Mouse (Mus musculus) forebrain, embryonic 11.5 days (tissue): ENCODE data around the gene Sult1c1. TPM values are rescaled to one million over a fixed set of nuclear protein-coding genes. Genes with fewer than 3 reads are reported as not detected.
A peak's percentile ranks its signal among the peaks of the same experiment; 100 is the strongest.
"Not testable (repeated sequence)": the region's sequence is repeated elsewhere in the genome, so short reads cannot be mapped to it uniquely, and the experiment has no call there.

ENCODE experiments used
- ATAC-seq: fragments of 200-750 bp; cut with Nextera tagmentation; replicated peaks from 2 replicates; pipeline ENCODE4 v1.8.0; 2017; ENCODE audit warnings: moderate TSS enrichment; ENCODE audit not compliant: low FRiP score
- DNase-seq: peaks from one replicate; pipeline ENCODE4 v3.0.0-alpha.2; 2017; ENCODE audit warnings: low spot score
- H3K27ac ChIP-seq: fragments of 300-500 bp; sonication (generic); 2 replicates; pipeline ENCODE4 v1.5.1; 2014; ENCODE audit warnings: low read depth, low read length
- H3K27me3 ChIP-seq: fragments of 300-500 bp; sonication (generic); 2 replicates; pipeline ENCODE4 v1.6.1; 2014; ENCODE audit warnings: mild to moderate bottlenecking, low read length, mixed read lengths; ENCODE audit not compliant: control insufficient read depth, insufficient read depth
- H3K36me3 ChIP-seq: fragments of 300-500 bp; sonication (generic); 2 replicates; pipeline ENCODE4 v1.6.1; 2014; ENCODE audit warnings: mild to moderate bottlenecking, low read length, moderate library complexity, mixed read lengths; ENCODE audit not compliant: control insufficient read depth, insufficient read depth
- H3K4me1 ChIP-seq: fragments of 300-500 bp; sonication (generic); replicated peaks from 2 replicates; pipeline ENCODE4 v1.6.1; 2014; ENCODE audit warnings: low read length, mixed read lengths; ENCODE audit not compliant: control insufficient read depth, insufficient read depth
- H3K4me2 ChIP-seq: fragments of 300-500 bp; sonication (generic); 2 replicates; pipeline ENCODE4 v1.6.1; 2014; ENCODE audit warnings: low read depth, mild to moderate bottlenecking, low read length, moderate library complexity, mixed read lengths; ENCODE audit not compliant: severe bottlenecking
- H3K4me3 ChIP-seq: fragments of 300-500 bp; sonication (generic); 2 replicates; pipeline ENCODE4 v1.5.1; 2014; ENCODE audit warnings: low read depth, low read length
- H3K9ac ChIP-seq: fragments of 300-500 bp; sonication (generic); 2 replicates; pipeline ENCODE4 v1.6.1; 2014; ENCODE audit warnings: low read length
- H3K9me3 ChIP-seq: fragments of 300-500 bp; sonication (generic); 2 replicates; pipeline ENCODE4 v1.6.1; 2016; ENCODE audit warnings: low read length, mixed read lengths; ENCODE audit not compliant: control insufficient read depth
- WGBS: fragments of 180-500 bp; shearing (Covaris S2); extraction: QIAGEN DNeasy Blood & Tissue Kit; methylation state at CpG from one replicate; pipeline ENCODE4 v1.1.7; 2014; 5-methylcytosine and 5-hydroxymethylcytosine counted together
- polyA plus RNA-seq: library from polyadenylated mRNA; unstranded; fragments of >200 nt; fragmentation: Nextera tagmentation; extraction: Ambion mirVana; gene quantifications from 2 replicates; pipeline ENCODE4 v1.2.1, GENCODE M21; 2014

The Sult1c1 gene
- 0.20 TPM in 1 of 2 replicates, not detected in the other for polyA plus RNA-seq

- no peak within 1 kb of the TSS for H3K4me2 ChIP-seq
- H3K4me1 ChIP-seq = no peaks in the 10 kb centered on the region
- no peak within 1 kb of the TSS for H3K4me3 ChIP-seq
- no peak within 1 kb of the TSS for H3K27ac ChIP-seq
- no peaks in the 10 kb centered on the region for H3K9me3 ChIP-seq
- H3K9ac ChIP-seq = no peak within 1 kb of the TSS
- DNase-seq = no peak
- 90% methylated on average over 6 of the region's 6 CpGs for WGBS
- no peak for ATAC-seq
- H3K27me3 ChIP-seq = no peaks in the 10 kb centered on the region
- H3K36me3 ChIP-seq = no peaks in the 10 kb centered on the region
Observed at GRCm38 (mm10) chr17:53990574-53990973, at the start of gene Sult1c1. TSS of gene Sult1c1 (minus strand) at chr17:53990674.

- WGBS = 19% methylated on average over 1 of the region's 1 CpGs
- no peak for DNase-seq
Observed at GRCm38 (mm10) chr17:54014204-54014603, 23.7 kb upstream of the Sult1c1 start.

GRCm38 (mm10) chr17:54011196-54011595 is 20.7 kb upstream of the Sult1c1 start:
- H3K4me2 ChIP-seq = no peak overlapping the region
- H3K9ac ChIP-seq = no peak overlapping the region
- no peaks in the 10 kb centered on the region for H3K4me1 ChIP-seq
- H3K27ac ChIP-seq = no peak overlapping the region
- DNase-seq (no peak), ATAC-seq (no peak)
- no peaks in the 10 kb centered on the region for H3K36me3 ChIP-seq
- no peak overlapping the region for H3K4me3 ChIP-seq
- H3K27me3 ChIP-seq = no peaks in the 10 kb centered on the region
- H3K9me3 ChIP-seq = no peaks in the 10 kb centered on the region

More at GRCm38 (mm10) chr17:54014204-54014603, 23.7 kb upstream of the Sult1c1 start:
- Histone ChIP-seq H3K27ac (no peak overlapping the region), H3K9me3 (no peaks in the 10 kb centered on the region), H3K4me1 (no peaks in the 10 kb centered on the region), H3K4me2 (no peak overlapping the region), H3K9ac (no peak overlapping the region), H3K4me3 (no peak overlapping the region), H3K36me3 (no peaks in the 10 kb centered on the region), H3K27me3 (no peaks in the 10 kb centered on the region)
- 0 out of 2 replicates have a peak, but pooled peaks have one; percentile 21 for ATAC-seq

- not testable (repeated sequence) for H3K4me3 ChIP-seq, H3K27me3 ChIP-seq, H3K9ac ChIP-seq, H3K36me3 ChIP-seq, H3K9me3 ChIP-seq, H3K4me1 ChIP-seq, H3K27ac ChIP-seq, ATAC-seq, H3K4me2 ChIP-seq, DNase-seq
- 78% methylated on average over 1 of the region's 1 CpGs for WGBS
Observed at GRCm38 (mm10) chr17:54010536-54010935, 20.1 kb upstream of the Sult1c1 start.

- H3K27me3 ChIP-seq = no peaks in the 10 kb centered on the region
- H3K36me3 ChIP-seq = no peaks in the 10 kb centered on the region
- H3K4me2 ChIP-seq = no peak overlapping the region
- H3K27ac ChIP-seq = no peak overlapping the region
- H3K9ac ChIP-seq = no peak overlapping the region
- H3K4me1 ChIP-seq = no peaks in the 10 kb centered on the region
- ATAC-seq (no peak), DNase-seq (no peak)
- 78% methylated on average over 4 of the region's 4 CpGs for WGBS
- H3K4me3 ChIP-seq = no peak overlapping the region
- no peaks in the 10 kb centered on the region for H3K9me3 ChIP-seq
Observed at GRCm38 (mm10) chr17:54003522-54003921, 13.0 kb upstream of the Sult1c1 start.

- no peak for DNase-seq
- no peak overlapping the region for H3K9ac ChIP-seq
- no peak for ATAC-seq
- no peaks in the 10 kb centered on the region for H3K4me1 ChIP-seq
- H3K27me3 ChIP-seq = no peaks in the 10 kb centered on the region
- H3K27ac ChIP-seq = no peak overlapping the region
- no peaks in the 10 kb centered on the region for H3K9me3 ChIP-seq
- H3K4me3 ChIP-seq = no peak overlapping the region
- no peak overlapping the region for H3K4me2 ChIP-seq
- H3K36me3 ChIP-seq = no peaks in the 10 kb centered on the region
- 86% methylated on average over 4 of the region's 4 CpGs for WGBS
Observed at GRCm38 (mm10) chr17:53973606-53974005, 16.9 kb downstream of the Sult1c1 start.

- Histone ChIP-seq H3K4me1 (no peaks in the 10 kb centered on the region), H3K4me2 (no peak overlapping the region), H3K9me3 (no peaks in the 10 kb centered on the region), H3K4me3 (no peak overlapping the region), H3K36me3 (no peaks in the 10 kb centered on the region), H3K27ac (no peak overlapping the region), H3K9ac (no peak overlapping the region), H3K27me3 (no peaks in the 10 kb centered on the region)
- ATAC-seq = no peak
- no peak for DNase-seq
- 93% methylated on average over 19 of the region's 19 CpGs for WGBS
Observed at GRCm38 (mm10) chr17:53941569-53942162, 48.8 kb downstream of the Sult1c1 start.

GRCm38 (mm10) chr17:53940726-53941125 is 49.7 kb downstream of the Sult1c1 start:
- Histone ChIP-seq H3K9ac (no peak overlapping the region), H3K9me3 (no peaks in the 10 kb centered on the region), H3K4me2 (no peak overlapping the region), H3K27me3 (no peaks in the 10 kb centered on the region), H3K4me1 (no peaks in the 10 kb centered on the region), H3K36me3 (no peaks in the 10 kb centered on the region), H3K27ac (no peak overlapping the region), H3K4me3 (no peak overlapping the region)
- ATAC-seq (no peak), DNase-seq (no peak)
- 93% methylated on average over 8 of the region's 8 CpGs for WGBS
